Mouse (Mus musculus) urinary bladder, postnatal 0 days (tissue): Measurements from ENCODE around the gene Olfr1490. TPM values are rescaled to one million over a fixed set of nuclear protein-coding genes. Genes with fewer than 3 reads are reported as not detected.

Experiments used
- microRNA-seq: library from miRNA; unstranded; fragments of <30 nt; microRNA quantifications from one replicate; pipeline ENCODE4, GENCODE M21; 2016
- polyA plus RNA-seq: library from polyadenylated mRNA; unstranded; fragments of >200 nt; fragmentation: Nextera tagmentation; extraction: Ambion mirVana; gene quantifications from 2 replicates; pipeline ENCODE4 v1.2.1, GENCODE M21; 2015

Olfr1490 gene
- polyA plus RNA-seq = not detected in 2 replicates

DNA sequence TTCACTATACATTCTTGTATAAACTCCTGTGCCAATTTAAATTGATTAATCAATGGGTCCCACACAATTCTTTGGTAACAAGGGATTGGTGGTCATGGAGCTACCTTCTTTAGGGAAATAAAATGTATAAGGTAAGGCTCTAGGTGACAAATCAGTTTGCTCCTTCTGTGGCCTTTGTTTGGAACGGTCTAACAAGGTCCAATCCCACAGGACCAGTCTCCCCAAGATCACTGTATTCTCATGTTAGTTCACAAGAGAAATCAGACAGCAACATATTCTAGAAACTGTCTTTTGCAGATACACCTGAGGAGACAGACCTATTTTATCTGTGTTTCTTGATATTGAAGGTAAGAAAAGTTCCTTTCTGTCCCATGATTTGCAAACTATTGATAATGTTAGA, at the start of gene Olfr1490:
Olfr1490 (plus strand) TSS at position 301 of the 400 bp plus-strand sequence.

DNA sequence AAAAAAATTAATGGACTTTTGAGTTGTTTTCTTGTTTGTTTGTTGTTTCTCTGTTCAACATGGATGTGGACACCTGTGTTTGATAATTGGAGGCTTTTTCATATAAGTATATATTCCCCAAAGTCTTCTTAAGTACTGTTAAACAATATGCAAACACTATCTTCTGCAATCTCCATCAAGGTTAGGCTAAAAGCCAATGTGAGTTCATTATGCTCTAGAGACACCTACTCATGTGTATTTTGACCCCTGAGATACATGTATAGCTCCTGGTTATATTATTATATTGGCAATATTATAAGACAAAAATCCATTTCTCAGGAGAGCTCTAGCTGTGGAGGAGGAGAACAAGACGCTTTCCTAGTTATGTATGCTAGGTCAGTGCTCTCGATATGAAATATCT, 33.8 kb upstream of the Olfr1490 start, which contains the start of gene Olfr1487:
Olfr1487 (plus strand) TSS at position 301 of the 400 bp plus-strand sequence.

DNA sequence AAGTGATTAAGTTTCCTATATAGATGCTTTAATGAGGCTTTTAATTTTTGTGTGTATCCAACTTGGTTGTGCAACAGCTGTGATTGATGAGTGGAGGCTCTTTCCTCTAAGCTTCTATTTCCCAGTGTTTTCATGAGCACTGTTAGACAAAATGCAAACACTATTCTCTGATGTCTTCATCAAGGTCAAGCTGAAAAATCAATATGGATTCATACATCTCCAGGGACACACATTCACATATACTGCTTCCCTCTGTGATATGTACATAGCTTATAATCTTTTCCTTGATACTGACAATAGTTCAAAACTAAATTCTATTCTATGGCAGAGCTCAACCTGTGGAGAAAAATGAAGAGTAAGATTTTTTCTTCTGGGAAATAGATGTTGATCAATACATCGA, 19.6 kb upstream of the Olfr1490 start, which contains the start of gene Olfr1489:
Olfr1489 (plus strand) TSS at position 301 of the 400 bp plus-strand sequence.

DNA sequence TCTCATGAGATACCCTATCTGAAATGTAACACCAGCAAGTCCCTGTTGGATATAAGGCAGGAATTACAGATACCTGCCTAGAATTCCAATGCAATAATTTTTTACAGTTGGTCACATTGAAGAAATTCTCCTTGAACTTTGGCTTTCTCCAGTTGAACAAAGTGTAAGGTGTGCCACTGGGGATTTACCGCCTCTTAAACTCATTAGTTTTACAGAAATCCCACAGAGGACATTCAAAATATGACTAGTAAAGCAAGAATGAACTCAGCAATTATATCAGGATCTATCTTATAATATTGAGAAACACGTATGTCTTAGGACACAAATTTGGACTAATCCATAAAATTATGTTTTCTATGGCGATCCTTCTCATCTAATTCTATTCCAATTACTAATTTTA, 46.1 kb downstream of the Olfr1490 start, which contains the start of gene Olfr1491:
Olfr1491 (plus strand) TSS at position 301 of the 400 bp plus-strand sequence.

Small RNA genes lying within 50 kb of the gene (microRNA-seq; reads per million reads assigned to microRNA genes)
- not detected for gene Gm23931

Other genes starting within 250 kb of the Olfr1490 start
- not detected in 2 replicates for gene Olfr1469, start 243.2 kb upstream of the Olfr1490 start, polyA plus RNA-seq
- gene Olfr1471, start 207.7 kb upstream of the Olfr1490 start, polyA plus RNA-seq = not detected in 2 replicates
- not detected in 2 replicates for gene Olfr1472, start 195.0 kb upstream of the Olfr1490 start, polyA plus RNA-seq
- gene Olfr1474, start 181.5 kb upstream of the Olfr1490 start, polyA plus RNA-seq = not detected in 2 replicates
- gene Olfr1475, start 170.9 kb upstream of the Olfr1490 start, polyA plus RNA-seq = not detected in 2 replicates
- not detected in 2 replicates for gene Olfr1477, start 150.5 kb upstream of the Olfr1490 start, polyA plus RNA-seq
- gene Olfr1480, start 123.2 kb upstream of the Olfr1490 start, polyA plus RNA-seq = not detected in 2 replicates
- not detected in 2 replicates for gene Olfr1484, start 67.6 kb upstream of the Olfr1490 start, polyA plus RNA-seq
- gene Olfr1487, start 33.7 kb upstream of the Olfr1490 start, polyA plus RNA-seq = not detected in 2 replicates
- not detected in 2 replicates for gene Olfr1489, start 19.5 kb upstream of the Olfr1490 start, polyA plus RNA-seq
- not detected in 2 replicates for gene Olfr1491, start 46.2 kb downstream of the Olfr1490 start, polyA plus RNA-seq
- gene Olfr1493-ps1, start 72.2 kb downstream of the Olfr1490 start, polyA plus RNA-seq = not detected in 2 replicates
- not detected in 2 replicates for gene Olfr1494, start 88.6 kb downstream of the Olfr1490 start, polyA plus RNA-seq
- gene Olfr1495, start 113.5 kb downstream of the Olfr1490 start, polyA plus RNA-seq = not detected in 2 replicates
- not detected in 2 replicates for gene Olfr1496, start 126.8 kb downstream of the Olfr1490 start, polyA plus RNA-seq
- gene Olfr1497, start 147.1 kb downstream of the Olfr1490 start, polyA plus RNA-seq = not detected in 2 replicates
- gene Olfr1499, start 168.4 kb downstream of the Olfr1490 start, polyA plus RNA-seq = not detected in 2 replicates
- not detected in 2 replicates for gene Olfr1500, start 179.4 kb downstream of the Olfr1490 start, polyA plus RNA-seq
- not detected in 2 replicates for gene Olfr1501, start 199.6 kb downstream of the Olfr1490 start, polyA plus RNA-seq
- gene Olfr1502, start 210.7 kb downstream of the Olfr1490 start, polyA plus RNA-seq = not detected in 2 replicates
- not detected in 2 replicates for gene Olfr1504, start 246.8 kb downstream of the Olfr1490 start, polyA plus RNA-seq